Mouse (Mus musculus) gastrocnemius, postnatal 4 days (tissue): ENCODE data around the gene Pkd1. TPM values are rescaled to one million over a fixed set of nuclear protein-coding genes. Genes with fewer than 3 reads are reported as not detected.

Experiments
- DNase-seq, 2 experiments: peaks; one replicate each; pipeline ENCODE4 v3.0.0; 2021 to 2022; ENCODE audit warnings: low spot score in 2 of 2, mixed read lengths in 2 of 2
- long read RNA-seq, 2 experiments: library from polyadenylated mRNA; stranded (forward); transcript quantifications; one replicate each; pipeline ENCODE4 v2.0.0; 2021
- total RNA-seq, 2 experiments: library from RNA; stranded (reverse); gene quantifications; 2 replicates each; pipeline ENCODE4 v1.2.3; 2021

The Pkd1 gene
- 10 to 100 TPM; 60.5 to 66.7 TPM for total RNA-seq
- long read RNA-seq, experiment 1, partial matches to known transcripts = 7 of 17 reads
- long read RNA-seq, experiment 1, other reads (novel, unspliced or antisense) = 9 of 17 reads
- long read RNA-seq, experiment 2, partial matches to known transcripts = 14 of 28 reads
- long read RNA-seq, experiment 2, other reads (novel, unspliced or antisense) = 14 of 28 reads

GRCm38 (mm10) chr17:24549618-24550415 is at the start of gene Pkd1:
Gene Pkd1 (plus strand): TSS chr17:24549834.
- peak; percentile 97 to 98 for DNase-seq

- DNase-seq = no peak
Observed at GRCm38 (mm10) chr17:24502208-24502607, 47.4 kb upstream of the Pkd1 start.

DNA sequence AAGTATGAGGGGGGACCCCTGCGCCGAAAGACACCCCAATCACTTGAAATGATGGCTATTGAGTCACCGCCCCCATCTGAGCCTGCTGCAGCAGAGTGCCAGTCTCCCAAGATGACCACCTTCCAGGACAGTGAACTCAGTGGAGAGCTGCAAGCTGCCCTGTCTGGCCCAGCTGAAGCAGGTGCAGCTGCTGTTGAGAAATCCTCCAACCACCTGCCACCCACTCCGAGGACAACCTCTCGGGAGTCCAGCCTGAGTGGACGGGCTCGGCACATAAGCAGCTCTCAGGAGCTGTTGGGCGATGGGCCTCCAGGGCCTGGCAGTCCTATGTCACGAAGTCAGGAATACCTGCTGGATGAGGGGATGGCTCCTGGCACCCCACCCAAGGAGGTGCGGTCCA is 45.5 kb upstream of the Pkd1 start:
- DNase-seq = no peak

GRCm38 (mm10) chr17:24505286-24505955 is 44.2 kb upstream of the Pkd1 start:
- no peak for DNase-seq

DNA sequence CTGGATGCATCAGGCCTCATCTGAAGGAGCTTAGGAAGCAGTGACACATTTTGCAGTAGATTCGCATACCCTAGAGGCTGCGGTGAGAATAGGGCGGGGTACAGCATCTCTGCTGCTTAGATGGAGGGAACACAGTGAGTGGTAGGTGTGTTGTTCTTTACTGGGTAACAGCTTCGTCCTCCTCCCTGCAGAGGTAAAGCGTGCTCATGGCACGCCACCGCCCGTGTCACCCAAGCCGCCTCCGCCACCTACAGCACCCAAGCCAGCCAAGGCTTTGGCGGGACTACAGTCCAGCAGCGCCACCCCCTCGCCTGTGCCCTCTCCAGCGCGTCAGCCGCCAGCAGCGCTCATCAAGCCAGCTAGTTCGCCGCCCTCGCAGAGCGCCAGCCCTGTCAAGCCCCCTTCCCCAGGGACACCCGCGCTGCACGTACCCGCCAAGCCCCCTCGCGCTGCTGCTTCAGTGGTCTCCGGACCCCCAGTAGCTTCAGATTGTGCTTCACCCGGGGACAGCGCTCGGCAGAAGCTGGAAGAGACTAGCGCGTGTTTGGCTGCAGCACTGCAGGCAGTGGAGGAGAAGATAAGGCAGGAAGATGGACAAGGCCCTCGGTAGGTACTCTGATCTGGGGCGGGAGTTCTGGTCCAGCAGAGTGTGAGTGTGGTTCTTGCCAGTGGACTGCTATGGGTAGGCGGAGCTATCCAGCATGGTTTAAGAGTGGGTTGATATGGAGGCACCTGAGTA is 43.1 kb upstream of the Pkd1 start:
- no peak for DNase-seq

DNA sequence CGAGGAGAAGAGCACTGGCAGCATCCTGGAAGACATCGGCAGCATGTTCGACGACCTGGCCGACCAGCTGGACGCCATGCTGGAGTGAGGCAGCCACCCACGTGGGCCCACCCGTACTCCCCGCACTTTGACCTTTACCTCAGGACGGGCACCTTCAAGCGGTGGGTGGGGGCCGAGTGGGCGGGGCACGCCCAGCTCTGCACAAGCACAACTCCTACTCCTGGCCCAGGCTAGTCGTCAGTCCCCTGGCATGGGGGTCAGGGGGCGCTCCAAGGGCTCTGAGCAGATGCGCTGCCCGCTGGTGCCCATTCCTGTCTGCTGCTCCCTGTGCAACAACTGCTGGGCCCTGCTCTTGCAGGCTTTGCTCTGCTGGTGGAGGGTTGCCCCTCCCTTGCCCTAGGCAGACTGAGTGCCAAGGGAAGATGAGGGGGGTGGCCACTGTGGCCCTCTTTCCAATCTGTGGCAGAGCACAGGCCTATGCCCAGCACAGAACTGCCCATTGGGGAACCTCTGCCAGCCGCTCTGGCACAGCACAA is 42.4 kb upstream of the Pkd1 start:
- DNase-seq = no peak

DNA sequence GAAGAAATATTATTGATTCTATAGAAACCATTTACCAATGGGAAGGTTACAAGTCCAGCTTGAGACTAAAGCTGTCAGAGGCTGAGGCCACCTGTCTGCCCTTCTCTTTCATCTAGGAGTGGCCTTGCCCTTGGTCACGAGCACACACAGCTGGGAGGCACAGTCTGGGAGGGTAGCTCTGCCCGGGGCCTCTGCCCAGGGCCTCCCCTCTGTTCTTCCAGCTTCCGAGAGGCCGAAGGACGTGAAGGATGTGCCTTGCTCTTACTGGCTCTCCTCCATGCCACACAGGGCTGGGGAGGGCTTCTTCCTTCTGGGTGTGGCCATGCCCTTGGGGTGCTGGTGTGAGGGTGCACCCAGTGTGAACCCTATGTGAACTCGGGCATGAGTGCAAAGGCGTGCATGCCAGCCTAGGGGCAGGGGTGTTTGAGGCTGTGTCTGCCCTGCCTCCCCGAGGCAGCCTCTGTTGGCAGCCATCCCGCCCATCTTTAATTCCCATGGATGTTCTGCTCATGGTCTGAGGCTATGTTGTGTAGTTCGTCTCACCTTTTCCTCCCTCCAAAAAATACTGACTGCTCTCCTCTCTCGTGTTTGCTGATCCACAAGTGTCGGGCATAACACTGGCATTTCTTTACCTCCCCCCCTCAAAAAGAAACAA is 41.7 kb upstream of the Pkd1 start:
- no peak for DNase-seq

DNA sequence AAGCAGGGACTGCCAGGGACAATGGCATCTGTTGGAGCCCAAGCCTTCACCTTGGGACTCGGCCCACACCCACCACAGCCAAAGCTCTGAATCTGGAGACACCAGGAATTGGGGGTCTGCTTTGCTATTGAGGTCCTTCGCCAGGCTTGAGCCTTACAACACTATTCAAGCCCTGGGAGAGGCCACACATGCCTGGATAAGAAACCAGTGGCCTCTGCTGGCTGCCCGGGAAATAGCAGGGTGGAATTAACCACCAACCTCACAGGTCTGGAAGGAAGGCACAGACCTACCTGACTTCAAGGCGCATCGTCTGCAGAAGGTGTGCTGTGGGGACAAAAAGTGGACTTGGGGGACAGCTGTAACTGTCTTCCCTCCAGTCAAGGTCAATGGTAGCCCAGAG is 36.0 kb upstream of the Pkd1 start:
- DNase-seq = no peak

- no peak for DNase-seq
Observed at GRCm38 (mm10) chr17:24514270-24515257, 35.1 kb upstream of the Pkd1 start.

DNA sequence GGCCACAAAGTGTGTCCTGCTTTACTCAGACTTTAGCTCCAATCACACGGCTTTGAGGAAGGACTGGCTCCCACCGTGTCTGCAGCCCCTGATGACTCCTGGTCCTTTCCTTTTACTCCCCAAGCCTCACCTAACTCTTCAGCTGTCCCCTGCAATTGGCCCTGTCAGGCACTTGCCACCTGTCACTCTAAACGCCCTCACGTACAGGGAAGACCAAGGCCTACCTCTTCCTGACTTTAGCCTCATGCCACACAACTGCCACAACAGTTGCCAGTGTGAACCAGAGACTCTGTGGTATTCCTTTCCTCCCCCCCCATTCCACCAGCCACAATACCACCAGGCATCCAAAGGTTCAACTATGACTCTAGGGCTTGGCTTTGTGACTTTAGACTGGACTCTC is 29.2 kb upstream of the Pkd1 start:
- DNase-seq = no peak

- DNase-seq = no peak
Observed at GRCm38 (mm10) chr17:24524734-24525133, 24.9 kb upstream of the Pkd1 start.

GRCm38 (mm10) chr17:24527315-24527714 is 22.3 kb upstream of the Pkd1 start:
- no peak for DNase-seq

DNA sequence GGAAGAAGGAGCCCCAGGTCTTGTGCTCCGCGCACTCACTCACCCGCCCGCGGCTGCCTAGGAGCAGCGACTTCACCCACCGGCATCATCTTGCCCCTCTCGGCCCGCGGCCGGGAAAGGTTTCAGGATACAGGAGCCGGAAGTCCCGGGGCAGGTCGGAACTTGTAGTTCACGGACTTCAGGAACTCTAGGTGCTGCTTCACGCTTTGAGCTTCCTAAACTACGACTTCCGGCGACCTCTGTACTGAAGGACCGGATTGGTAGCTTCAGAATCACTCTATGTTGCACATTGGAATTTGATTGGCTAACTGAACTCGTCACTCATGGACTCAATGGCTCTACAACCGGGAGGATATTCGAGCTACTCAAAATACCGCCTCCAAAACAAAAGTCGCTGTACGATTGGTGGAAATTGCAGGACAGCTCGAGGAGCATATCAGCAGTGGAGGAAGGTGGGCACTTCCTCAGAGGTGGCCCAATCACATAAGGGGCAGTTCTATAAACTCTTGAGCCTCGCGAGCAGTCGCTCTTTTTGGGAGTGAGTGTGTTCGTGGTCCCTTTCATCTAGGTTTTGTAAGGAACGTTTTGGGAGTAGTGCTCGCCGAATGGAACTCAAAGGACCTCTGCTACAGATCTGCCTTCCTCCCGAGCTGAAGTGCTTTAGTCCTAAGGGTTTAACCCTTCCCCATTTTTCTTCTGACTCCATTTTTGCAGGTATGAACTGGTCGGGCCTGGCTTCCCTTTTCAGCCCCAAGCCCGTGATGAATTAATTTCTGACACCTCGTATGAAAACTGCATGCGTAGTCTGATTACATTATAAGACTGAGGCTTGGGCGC is 21.7 kb upstream of the Pkd1 start, which contains the start of gene Traf7:
TSS of gene Traf7 (minus strand) at position 216 of the 837 bp plus-strand sequence.
- DNase-seq = peak; percentile 71 to 89

DNA sequence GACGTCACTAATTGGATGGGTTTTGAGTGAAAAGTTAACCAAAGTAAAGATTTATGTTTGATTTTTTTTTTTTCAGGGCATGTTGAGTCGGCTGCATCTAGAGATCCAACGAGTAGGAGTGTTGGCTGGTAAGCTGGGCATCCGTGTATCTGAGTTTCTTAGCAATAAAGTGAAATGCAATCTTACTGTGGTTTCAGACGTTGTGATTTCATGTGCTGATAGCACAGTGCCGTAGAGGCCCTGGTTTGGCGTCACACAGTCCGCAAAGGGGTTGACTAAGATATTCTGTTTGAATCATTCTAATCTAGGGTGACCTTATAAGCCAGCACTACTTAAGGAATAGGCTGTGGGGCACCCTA is 21.1 kb upstream of the Pkd1 start:
- no peak for DNase-seq

- DNase-seq = peak in 1 of 2 experiments; percentile 62
Observed at GRCm38 (mm10) chr17:24529007-24529451, 20.6 kb upstream of the Pkd1 start.

DNA sequence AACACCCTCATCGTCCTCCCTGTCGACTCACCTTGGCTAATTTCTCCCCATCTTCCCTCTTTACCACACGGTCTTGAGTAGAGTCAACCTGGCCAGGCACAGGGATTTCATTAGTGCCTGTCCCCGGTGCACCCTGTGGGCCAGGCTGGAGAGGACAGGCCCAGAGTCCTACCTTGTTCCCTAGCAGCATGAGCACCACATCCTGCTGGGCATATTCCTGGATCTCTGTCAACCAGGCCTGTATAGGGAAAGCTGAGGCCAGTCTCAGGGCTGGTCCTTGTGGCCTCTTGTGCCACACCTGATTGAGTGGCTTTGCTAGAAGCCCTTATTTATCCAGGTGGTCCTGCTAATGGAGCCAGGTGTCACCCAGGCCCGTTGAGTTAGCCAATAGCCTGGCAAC is 19.8 kb upstream of the Pkd1 start:
- no peak for DNase-seq

- DNase-seq = no peak
Observed at GRCm38 (mm10) chr17:24530361-24531050, 19.1 kb upstream of the Pkd1 start.

DNA sequence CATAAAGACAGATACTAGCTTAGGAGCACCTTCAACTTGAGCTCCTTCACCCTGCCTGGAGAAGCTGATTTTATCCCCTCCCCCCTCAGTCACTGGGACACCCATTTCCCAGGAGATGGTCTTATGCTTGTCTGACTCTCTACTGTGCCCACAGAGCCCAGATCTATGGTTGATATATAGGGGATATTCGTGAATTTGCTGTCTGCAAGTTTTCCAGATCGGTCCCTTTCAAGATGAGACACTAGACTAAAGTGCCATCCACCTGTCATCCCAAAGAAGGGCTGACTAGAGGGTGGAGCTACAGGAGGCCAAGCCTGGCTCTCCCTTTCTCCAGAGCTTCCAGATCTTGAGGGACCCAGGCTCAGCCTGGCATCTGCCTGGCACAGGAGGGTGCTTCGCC is 18.6 kb upstream of the Pkd1 start:
- DNase-seq = no peak
